ENCODE assay signal across 33 mouse cellular contexts in genomic region chr4:49407957-49408356, GRCm38 (mm10). TPM values are rescaled to one million over a fixed set of nuclear protein-coding genes. Genes with fewer than 3 reads are reported as not detected.
"Had no signal": no experiment of that assay in that cellular context is flagged by ENCODE, and none has a peak within 500 bp of the region (broad histone marks: within the 10 kb centered on the region; RNA-seq: fewer than 3 reads in every experiment).

TSS of gene Acnat2 (minus strand) at chr4:49408151.

RNA-seq across cellular contexts. Expression of gene Acnat2, which starts in this region (rescaled TPM):
- total RNA-seq: left cerebral cortex, adult 8-10 months; left cerebral cortex, postnatal 10 days; left cerebral cortex, postnatal 14 days; left cerebral cortex, postnatal 25 days; left cerebral cortex, postnatal 36 days; left cerebral cortex, postnatal 4 days; megakaryocyte progenitor cell, adult 5-6 weeks; megakaryocyte, adult 5-6 weeks; megakaryocyte-erythroid progenitor cell, adult 5-6 weeks; midbrain, postnatal 0 days; monocyte, adult 5-6 weeks had no signal
- polyA plus RNA-seq: limb, embryonic 10.5 days; limb, embryonic 11.5 days; limb, embryonic 12.5 days; limb, embryonic 13.5 days; limb, embryonic 14.5 days; limb, embryonic 15.5 days; lung, adult 2 months; lung, embryonic 14.5 days; lung, embryonic 15.5 days; lung, embryonic 16.5 days; lung, postnatal 0 days; macrophage; midbrain, embryonic 10.5 days; midbrain, embryonic 11.5 days; midbrain, embryonic 12.5 days; midbrain, embryonic 13.5 days; midbrain, embryonic 14.5 days; midbrain, embryonic 15.5 days; midbrain, embryonic 16.5 days; midbrain, postnatal 0 days; myocyte; neural tube, embryonic 11.5 days; neural tube, embryonic 12.5 days had no signal
